Mouse (Mus musculus) small intestine, adult 2 months (tissue): ENCODE measurements around the gene Arntl2.
A peak's percentile ranks its signal among the peaks of the same experiment; 100 is the strongest.

Source experiments
- CTCF ChIP-seq: fragments of 200-500 bp; IDR thresholded peaks from 2 replicates; pipeline ENCODE4 v1.5.1; 2012; ENCODE audit warnings: low read depth, mild to moderate bottlenecking, control low read depth, inconsistent platforms, low read length, moderate library complexity, mixed read lengths; ENCODE audit not compliant: insufficient replicate concordance, insufficient read length; ENCODE audit errors: extremely low read depth
- POLR2A ChIP-seq: fragments of 200-500 bp; IDR thresholded peaks from 2 replicates; pipeline ENCODE4 v1.6.1; 2012; ENCODE audit warnings: low read depth, mild to moderate bottlenecking, control low read depth, inconsistent platforms, low read length, moderate library complexity

- TF ChIP-seq POLR2A = no peak
- TF ChIP-seq CTCF = peak; percentile 90
Observed at GRCm38 (mm10) chr6:146824727-146825486, 29.1 kb downstream of the Arntl2 start.
